Mouse (Mus musculus): ENCODE results near the gene Olfr39.
"Not testable (repeated sequence)": the region's sequence is repeated elsewhere in the genome, so short reads cannot be mapped to it uniquely, and the experiment has no call there.

Gene Olfr39

DNA sequence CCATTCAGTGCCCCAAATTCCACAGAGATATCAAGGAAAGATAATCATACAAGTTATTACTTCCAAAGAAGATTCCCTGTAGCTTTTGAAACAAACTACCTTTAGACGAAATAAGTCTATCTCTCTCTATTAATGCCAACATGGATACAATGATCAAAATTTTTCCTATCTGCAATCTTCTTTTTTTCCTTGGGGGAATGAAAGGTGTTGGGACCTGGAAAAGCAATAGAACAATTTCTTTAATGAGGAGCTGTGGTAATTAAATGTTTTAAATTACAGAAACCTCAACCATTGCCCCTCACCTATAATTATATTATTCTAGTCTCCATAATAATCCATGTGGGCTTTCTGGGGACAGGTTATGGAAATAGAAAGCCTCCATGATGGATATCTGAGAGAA lies at the start of gene Olfr39:
TSS of gene Olfr39 (plus strand) at position 301 of the 400 bp plus-strand sequence.
- in situ Hi-C loops (cut with MboI; ENCODE audit: unreplicated experiment in 2 of 2): no loop called here

DNA sequence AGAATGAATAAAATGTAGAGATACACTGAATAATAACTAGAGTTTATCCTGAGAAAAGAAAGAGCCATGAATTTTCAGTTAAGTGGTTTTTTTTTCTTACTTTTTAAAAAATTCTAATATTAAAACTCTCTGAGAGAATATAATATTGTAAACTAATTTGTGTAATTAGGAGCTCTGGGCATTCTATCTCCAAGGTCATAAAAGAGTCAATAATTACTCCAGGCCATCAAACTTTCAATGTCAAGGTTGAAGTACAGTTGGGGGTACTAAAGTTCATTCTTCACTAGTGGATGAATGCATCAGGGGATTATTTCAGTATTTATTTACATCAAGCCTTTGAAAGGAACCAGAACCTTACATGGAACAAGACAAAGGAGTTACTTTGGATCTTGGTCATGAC lies 45.3 kb upstream of the Olfr39 start, which contains the start of gene Olfr872:
TSS of gene Olfr872 (plus strand) at position 301 of the 400 bp plus-strand sequence.
- in situ Hi-C loops (cut with MboI; ENCODE audit: unreplicated experiment in 2 of 2): no loop called here

DNA sequence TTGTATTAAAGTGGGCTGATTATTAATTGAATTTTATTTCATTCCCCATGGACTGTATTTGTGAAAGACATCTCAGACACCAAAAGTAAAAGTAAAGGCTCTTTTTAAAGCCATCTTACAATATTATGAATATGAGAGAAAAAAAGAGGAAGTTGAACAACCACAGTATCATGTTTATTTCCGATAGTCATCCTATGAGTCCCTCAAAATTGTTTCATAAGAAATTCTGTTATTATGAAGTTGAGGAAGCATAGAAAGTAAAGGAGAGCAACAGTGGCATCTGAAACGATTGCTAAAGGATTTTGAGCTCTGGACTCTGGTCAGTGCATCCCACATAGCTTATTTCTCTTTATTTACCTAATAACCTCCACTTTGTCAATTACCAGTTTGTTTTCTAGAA lies 44.8 kb upstream of the Olfr39 start:
- in situ Hi-C loops (cut with MboI; ENCODE audit: unreplicated experiment in 2 of 2): no loop called here

DNA sequence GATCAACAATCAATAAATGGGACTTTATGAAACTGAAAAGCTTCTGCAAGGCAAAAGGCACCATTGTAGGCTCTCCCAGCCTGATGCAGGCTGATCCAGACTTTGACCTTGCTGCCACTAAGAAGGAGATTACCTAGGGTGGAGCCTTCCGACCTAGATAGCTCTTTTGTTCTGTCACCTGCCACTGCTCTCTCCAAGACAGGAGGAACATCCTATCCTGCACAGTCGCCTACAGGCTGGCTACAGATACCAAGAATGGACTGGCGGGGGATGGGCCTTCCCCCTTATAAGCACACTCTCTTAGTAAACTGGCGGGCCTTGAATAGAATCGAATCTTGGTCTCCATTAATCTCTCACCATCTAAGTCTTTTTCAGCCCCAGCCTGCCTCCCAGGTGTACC lies 13.4 kb downstream of the Olfr39 start:
- in situ Hi-C loops (cut with MboI; ENCODE audit: unreplicated experiment in 2 of 2): not testable (repeated sequence)

GRCm38 (mm10) chr9:20298232-20298631 lies 16.1 kb downstream of the Olfr39 start, which contains the start of gene Olfr873:
TSS of gene Olfr873 (plus strand) at chr9:20298532.
- in situ Hi-C loops (cut with MboI; ENCODE audit: unreplicated experiment in 2 of 2): no loop called here

DNA sequence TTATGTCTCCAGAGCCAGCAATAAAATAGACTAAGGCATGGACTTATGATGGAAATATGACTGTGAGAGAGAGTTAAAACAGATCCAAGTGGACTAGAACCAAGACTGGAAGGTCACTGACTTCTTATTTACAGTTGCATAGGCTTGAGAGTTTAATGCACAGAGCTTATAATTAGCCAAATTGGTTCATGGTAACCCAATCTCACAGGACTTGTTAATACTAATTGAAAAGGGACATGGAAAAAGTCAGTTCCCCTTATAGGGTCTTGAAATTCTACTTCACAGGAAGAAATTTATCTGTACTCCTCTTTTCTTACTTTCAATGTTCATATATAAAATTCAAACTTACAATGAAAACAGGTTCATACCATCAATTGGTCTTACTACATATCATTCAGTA lies 53.8 kb downstream of the Olfr39 start, which contains the start of gene Olfr18:
TSS of gene Olfr18 (minus strand) at position 101 of the 400 bp plus-strand sequence.
- in situ Hi-C loops (cut with MboI; ENCODE audit: unreplicated experiment in 2 of 2): no loop called here
